ENCODE assay signal across 9 mouse cellular contexts in the genomic region with DNA sequence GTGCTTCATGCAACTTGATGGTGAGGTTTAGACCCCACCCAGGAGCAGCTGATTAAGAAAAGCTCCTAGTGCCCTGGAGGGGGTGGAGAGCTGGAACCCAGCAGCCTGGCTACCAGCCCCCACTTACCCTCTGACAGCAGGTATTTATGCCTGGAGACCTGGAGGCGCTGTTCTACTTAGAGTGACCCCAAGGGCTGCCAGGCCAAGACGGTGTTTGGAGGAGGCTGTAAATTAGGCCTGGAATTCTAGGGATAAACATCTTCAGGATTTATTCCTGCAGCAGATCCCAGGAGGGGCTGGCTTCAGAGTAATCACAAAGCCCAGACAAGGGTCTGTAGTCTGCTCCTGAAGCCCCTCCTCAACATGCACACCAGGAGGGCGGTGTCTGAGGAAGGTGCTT.
"Had no signal": no experiment of that assay in that cellular context is flagged by ENCODE, and none has a peak within 500 bp of the region (broad histone marks: within the 10 kb centered on the region; RNA-seq: fewer than 3 reads in every experiment).

No protein-coding gene starts in this region.

- H3K4me3 ChIP-seq: layer of hippocampus, adult 2 months; limb, embryonic 13.5 days; midbrain, embryonic 13.5 days had no signal

- DNase-seq: kidney, postnatal 10 days; kidney, postnatal 4 days; lung, adult 18-20 months; right cerebral cortex, adult 18-20 months had no signal

- H3K9ac ChIP-seq: limb, embryonic 13.5 days; liver, embryonic 14.5 days; midbrain, embryonic 13.5 days had no signal

- ATAC-seq: midbrain, embryonic 13.5 days had no signal

- H3K9me3 ChIP-seq: limb, embryonic 13.5 days; midbrain, embryonic 13.5 days had no signal

- H3K27ac ChIP-seq: layer of hippocampus, adult 2 months; limb, embryonic 13.5 days; liver, embryonic 14.5 days; midbrain, embryonic 13.5 days; stomach, postnatal 0 days had no signal

- H3K36me3 ChIP-seq: limb, embryonic 13.5 days; midbrain, embryonic 13.5 days had no signal

- H3K4me2 ChIP-seq: limb, embryonic 13.5 days; midbrain, embryonic 13.5 days had no signal
